11 mouse cellular contexts compared by ENCODE assay signal in genomic region chr6:49165101-49165500, GRCm38 (mm10). TPM values are rescaled to one million over a fixed set of nuclear protein-coding genes. Genes with fewer than 3 reads are reported as not detected.
DNase-seq lines count a peak whose midpoint lies in the region; TF ChIP-seq lines count a peak whose summit lies in the region.
"Had no signal": no experiment of that assay in that cellular context is flagged by ENCODE, and none has a peak within 500 bp of the region (broad histone marks: within the 10 kb centered on the region; RNA-seq: fewer than 3 reads in every experiment).

No protein-coding gene starts in this region.

- peaks cover 52% of the 10 kb centered on the region for H3K4me1 ChIP-seq in E14TG2a.4 (replicated peaks; ENCODE audit: low read depth, low read length)
- H3K4me1 ChIP-seq in thymus, adult 2 months (replicated peaks; ENCODE audit: control insufficient read depth, insufficient read depth, low read length) = no peaks in the 10 kb centered on the region
- H3K4me1 ChIP-seq: stomach, embryonic 15.5 days had no signal

- H3K27ac ChIP-seq in gastrocnemius, adult 2 months = no peak overlapping the region
- no peak overlapping the region for H3K27ac ChIP-seq in thymus, adult 2 months (ENCODE audit: control insufficient read depth, insufficient read depth, low read length)
- H3K27ac ChIP-seq: stomach, embryonic 15.5 days had no signal

- no peak for TF ChIP-seq CTCF in gastrocnemius, adult 2 months (IDR thresholded peaks at IDR 0.05)
- no peak for TF ChIP-seq CTCF in E14TG2a.4 (conservative IDR thresholded peaks at IDR 0.05; ENCODE audit: low read length)
- TF ChIP-seq CTCF in thymus, adult 2 months (IDR thresholded peaks at IDR 0.05; ENCODE audit: borderline replicate concordance, control insufficient read depth, extremely low read depth, insufficient read depth, low read length, poor library complexity) = no peak

- H3K27me3 ChIP-seq in E14TG2a.4 (ENCODE audit: insufficient read depth, low read length) = no peaks in the 10 kb centered on the region
- H3K27me3 ChIP-seq in thymus, adult 2 months (ENCODE audit: control insufficient read depth, insufficient read depth, low read length) = no peaks in the 10 kb centered on the region
- H3K27me3 ChIP-seq: stomach, embryonic 15.5 days had no signal

- H3K36me3 ChIP-seq in E14TG2a.4 (ENCODE audit: insufficient read depth, low read length) = 0 out of 2 replicates have a peak, but pooled peaks cover 10% of the 10 kb centered on the region
- no peaks in the 10 kb centered on the region for H3K36me3 ChIP-seq in thymus, adult 2 months (ENCODE audit: control insufficient read depth, insufficient read depth, low read length)
- H3K36me3 ChIP-seq: stomach, embryonic 15.5 days had no signal

- DNase-seq in gastrocnemius, postnatal 14 days = peak; percentile 11
- no peak for DNase-seq in gastrocnemius, adult 2 months
- peak; percentile 35 for DNase-seq in embryo, embryonic 9.5 days (ENCODE audit: extremely low spot score)
- DNase-seq in kidney, postnatal 14 days = peak; percentile 70
- DNase-seq in thymus, adult 2 months = no peak
- DNase-seq in right cerebral cortex, adult 18-20 months = no peak
- no peak for DNase-seq in T-cell, adult 2 months (ENCODE audit: low spot score)
- DNase-seq: adrenal gland, postnatal 10 days; lung, postnatal 14 days had no signal

- 92% methylated on average over 6 of the region's 6 CpGs for WGBS in thymus, adult 2 months

- H3K4me3 ChIP-seq in gastrocnemius, adult 2 months = no peak overlapping the region
- H3K4me3 ChIP-seq in E14TG2a.4 (replicated peaks; ENCODE audit: low read length) = peak overlapping the region; percentile 56
- no peak overlapping the region for H3K4me3 ChIP-seq in thymus, adult 2 months (ENCODE audit: control insufficient read depth, insufficient read depth, low read length)
- H3K4me3 ChIP-seq: stomach, embryonic 15.5 days had no signal

- TF ChIP-seq POLR2A in thymus, adult 2 months (IDR thresholded peaks at IDR 0.05; ENCODE audit: control insufficient read depth, extremely low read depth, insufficient read depth, low read length, poor library complexity) = no peak

- intact Hi-C loops in gastrocnemius, postnatal 14 days (cut with DNase I; ENCODE audit: low total_unique reads) = no loop called here
- intact Hi-C loops in gastrocnemius, adult 2 months (cut with DNase I) = no loop called here

- no peaks in the 10 kb centered on the region for H3K9me3 ChIP-seq in E14TG2a.4 (ENCODE audit: low read length)
- H3K9me3 ChIP-seq: stomach, embryonic 15.5 days had no signal

RNA-seq across cellular contexts. Expression of gene Igf2bp3, which starts 49.7 kb away (rescaled TPM):
- total RNA-seq in gastrocnemius, postnatal 14 days (2021) = 1 to 10 TPM in 1 of 2 experiments, under 1 TPM in 1; 0.86 to 1.1 TPM
- under 1 TPM; 0.06 to 0.13 TPM for total RNA-seq in gastrocnemius, adult 2 months (2021)
- 1.3 and 1.9 TPM in 2 replicates for polyA plus RNA-seq in thymus, adult 2 months (2012; rRNA removed)

Comparison
In these comparisons a context has a peak if more than half of its experiments do, and no peak if none do; other contexts are left out.
1. DNase-seq: peak in gastrocnemius, postnatal 14 days (single experiment), embryo, embryonic 9.5 days (single experiment) and kidney, postnatal 14 days (single experiment); none in gastrocnemius, adult 2 months (single experiment), thymus, adult 2 months (single experiment), right cerebral cortex, adult 18-20 months (single experiment) and T-cell, adult 2 months (single experiment).